Mouse (Mus musculus): ENCODE data around the gene Slc22a29.

- no peak for TF ChIP-seq CTCF (IDR thresholded peaks at IDR 0.05; ENCODE audit: borderline replicate concordance, insufficient read depth, low read depth, low read length)
- no peak for TF ChIP-seq POLR2A (IDR thresholded peaks at IDR 0.05; ENCODE audit: borderline replicate concordance, insufficient read depth, low read length)
Observed at GRCm38 (mm10) chr19:8228916-8229315, 10.2 kb upstream of the Slc22a29 start.
